Mouse (Mus musculus) heart, embryonic 14.5 days (tissue): ENCODE results near the gene Fam83e. TPM values are rescaled to one million over a fixed set of nuclear protein-coding genes. Genes with fewer than 3 reads are reported as not detected.

ENCODE experiments used
- ATAC-seq: fragments of 200-750 bp; cut with Nextera tagmentation; 2 replicates; pipeline ENCODE4 v1.8.0; 2017; ENCODE audit warnings: low read depth, moderate TSS enrichment; ENCODE audit not compliant: insufficient number of reproducible peaks, insufficient read depth, low FRiP score
- H3K27ac ChIP-seq, 2 experiments: fragments of 200-500 bp in 1 of 2; fragments of 300-500 bp in 1 of 2; sonication (generic) in 1 of 2; replicated peaks in 1 of 2; 2 replicates each; pipeline ENCODE4 v1.5.1; 2012 to 2014; ENCODE audit warnings: low read depth in 2 of 2, low read length in 2 of 2, control low read depth in 1 of 2, mild to moderate bottlenecking in 1 of 2, mixed read lengths in 1 of 2; ENCODE audit not compliant: control insufficient read depth in 1 of 2, insufficient read depth in 1 of 2
- H3K27me3 ChIP-seq: fragments of 300-500 bp; sonication (generic); 2 replicates; pipeline ENCODE4 v1.6.1; 2014; ENCODE audit warnings: mild to moderate bottlenecking, low read length, control low read depth; ENCODE audit not compliant: control insufficient read depth, insufficient read depth
- H3K36me3 ChIP-seq: fragments of 300-500 bp; sonication (generic); 2 replicates; pipeline ENCODE4 v1.6.1; 2014; ENCODE audit warnings: mild to moderate bottlenecking, control low read depth, low read length, mixed read lengths; ENCODE audit not compliant: control insufficient read depth, insufficient read depth
- H3K4me1 ChIP-seq, 2 experiments: fragments of 200-500 bp in 1 of 2; fragments of 300-500 bp in 1 of 2; sonication (generic) in 1 of 2; 2 replicates each; pipeline ENCODE4 v1.6.1; 2012 to 2014; ENCODE audit warnings: low read length in 2 of 2, control low read depth in 1 of 2, mixed read lengths in 1 of 2; ENCODE audit not compliant: control insufficient read depth in 2 of 2, insufficient read depth in 2 of 2
- H3K4me2 ChIP-seq: fragments of 300-500 bp; sonication (generic); 2 replicates; pipeline ENCODE4 v1.6.1; 2014; ENCODE audit warnings: mild to moderate bottlenecking, low read length
- H3K4me3 ChIP-seq, 2 experiments: fragments of 200-500 bp in 1 of 2; fragments of 300-500 bp in 1 of 2; sonication (generic) in 1 of 2; 2 replicates each; pipeline ENCODE4 v1.5.1; 2012 to 2014; ENCODE audit warnings: low read length in 2 of 2, mild to moderate bottlenecking in 2 of 2, control low read depth in 1 of 2, low read depth in 1 of 2, moderate library complexity in 1 of 2; ENCODE audit not compliant: control insufficient read depth in 1 of 2, insufficient read depth in 1 of 2
- H3K9ac ChIP-seq: fragments of 300-500 bp; sonication (generic); 2 replicates; pipeline ENCODE4 v1.6.1; 2014; ENCODE audit warnings: mild to moderate bottlenecking, low read length
- H3K9me3 ChIP-seq: fragments of 300-500 bp; sonication (generic); 2 replicates; pipeline ENCODE4 v1.6.1; 2016; ENCODE audit warnings: low read length, control low read depth; ENCODE audit not compliant: control insufficient read depth
- WGBS: fragments of 180-500 bp; shearing (Covaris S2); extraction: QIAGEN DNeasy Blood & Tissue Kit; methylation state at CpG from one replicate; pipeline ENCODE4 v1.1.7; 2014; 5-methylcytosine and 5-hydroxymethylcytosine counted together
- polyA plus RNA-seq: library from polyadenylated mRNA; unstranded; fragments of >200 nt; fragmentation: Nextera tagmentation; extraction: Ambion mirVana; gene quantifications from 2 replicates; pipeline ENCODE4 v1.2.1, GENCODE M21; 2014

Gene Fam83e
- polyA plus RNA-seq, 1 experiment from 2014 or later: 0.31 TPM

GRCm38 (mm10) chr7:45730727-45731431 is 9.9 kb downstream of the Fam83e start:
- Histone ChIP-seq H3K27ac (no peak overlapping the region), H3K4me2 (no peak overlapping the region), H3K9me3 (no peaks in the 10 kb centered on the region), H3K27me3 (no peaks in the 10 kb centered on the region), H3K36me3 (peaks cover 3% of the 10 kb centered on the region), H3K4me1 (peaks cover 6 to 9% of the 10 kb centered on the region in 2 experiments; a peak in 1 of 4 replicates), H3K4me3 (no peak overlapping the region), H3K9ac (no peak overlapping the region)
- WGBS: 13% methylated on average over 16 of the region's 16 CpGs
- ATAC-seq: no peak

- Histone ChIP-seq H3K27me3 (no peaks in the 10 kb centered on the region), H3K27ac (no peak overlapping the region), H3K9ac (no peak overlapping the region), H3K4me3 (no peak overlapping the region), H3K4me1 (peaks cover 6 to 9% of the 10 kb centered on the region in 2 experiments; a peak in 1 of 4 replicates), H3K4me2 (no peak overlapping the region), H3K9me3 (no peaks in the 10 kb centered on the region), H3K36me3 (no peaks in the 10 kb centered on the region; the same call in 1 of the 2 replicates)
- WGBS: 80% methylated on average over 5 of the region's 5 CpGs
- no peak for ATAC-seq
Observed at GRCm38 (mm10) chr7:45733477-45733876, 12.5 kb downstream of the Fam83e start.

- peak; percentile 34; the same call in 1 of the 2 replicates for ATAC-seq
- Histone ChIP-seq H3K9ac (no peak overlapping the region), H3K4me3 (no peak overlapping the region), H3K27ac (no peak overlapping the region), H3K36me3 (no peaks in the 10 kb centered on the region), H3K27me3 (no peaks in the 10 kb centered on the region), H3K4me2 (no peak overlapping the region), H3K9me3 (no peaks in the 10 kb centered on the region), H3K4me1 (peaks cover 0 to 3% of the 10 kb centered on the region in 2 experiments; a peak in 1 of 4 replicates)
- 5% methylated on average over 9 of the region's 9 CpGs for WGBS
Observed at GRCm38 (mm10) chr7:45739162-45739763, 18.3 kb downstream of the Fam83e start.

- H3K4me3 ChIP-seq: no peak overlapping the region
- no peaks in the 10 kb centered on the region for H3K9me3 ChIP-seq
- no peak for ATAC-seq
- H3K4me2 ChIP-seq: no peak overlapping the region
- no peaks in the 10 kb centered on the region for H3K27me3 ChIP-seq
- H3K4me1 ChIP-seq: peaks cover 0 to 3% of the 10 kb centered on the region in 2 experiments; a peak in 1 of 4 replicates
- H3K36me3 ChIP-seq: no peaks in the 10 kb centered on the region
- H3K27ac ChIP-seq: no peak overlapping the region
- WGBS: 63% methylated on average over 10 of the region's 10 CpGs
- no peak overlapping the region for H3K9ac ChIP-seq
Observed at GRCm38 (mm10) chr7:45739820-45740219, 18.8 kb downstream of the Fam83e start.

- Histone ChIP-seq H3K4me2 (no peak overlapping the region; the same call in 1 of the 2 replicates), H3K9me3 (no peaks in the 10 kb centered on the region), H3K27me3 (no peaks in the 10 kb centered on the region), H3K4me3 (no peak overlapping the region), H3K9ac (0 out of 2 replicates have a peak overlapping the region, but pooled peaks have one; percentile 27), H3K27ac (no peak overlapping the region), H3K36me3 (no peaks in the 10 kb centered on the region), H3K4me1 (peaks cover 0 to 3% of the 10 kb centered on the region in 2 experiments; a peak in 1 of 4 replicates)
- WGBS: 73% methylated on average over 12 of the region's 12 CpGs
- no peak for ATAC-seq
Observed at GRCm38 (mm10) chr7:45741308-45741707, 20.3 kb downstream of the Fam83e start.

- peaks cover 0 to 3% of the 10 kb centered on the region in 2 experiments; a peak in 1 of 4 replicates for H3K4me1 ChIP-seq
- no peaks in the 10 kb centered on the region for H3K36me3 ChIP-seq
- WGBS: 39% methylated on average over 11 of the region's 11 CpGs
- peak overlapping the region; percentile 24 to 29; a peak in 3 of 4 replicates for H3K4me3 ChIP-seq
- H3K9me3 ChIP-seq: no peaks in the 10 kb centered on the region
- peak overlapping the region; percentile 27; the same call in 1 of the 2 replicates for H3K9ac ChIP-seq
- no peak overlapping the region for H3K27ac ChIP-seq
- no peak for ATAC-seq
- no peaks in the 10 kb centered on the region for H3K27me3 ChIP-seq
- H3K4me2 ChIP-seq: peak overlapping the region; percentile 55
Observed at GRCm38 (mm10) chr7:45741777-45742176, 20.8 kb downstream of the Fam83e start.

GRCm38 (mm10) chr7:45742338-45742737 is 21.3 kb downstream of the Fam83e start:
- H3K4me2 ChIP-seq: peak overlapping the region; percentile 55
- H3K36me3 ChIP-seq: no peaks in the 10 kb centered on the region
- H3K4me1 ChIP-seq: peaks cover 0 to 3% of the 10 kb centered on the region in 2 experiments; a peak in 1 of 4 replicates
- no peak overlapping the region for H3K27ac ChIP-seq
- ATAC-seq: no peak
- H3K9ac ChIP-seq: no peak overlapping the region
- peak overlapping the region; percentile 24 to 29; a peak in 3 of 4 replicates for H3K4me3 ChIP-seq
- H3K9me3 ChIP-seq: no peaks in the 10 kb centered on the region
- no peaks in the 10 kb centered on the region for H3K27me3 ChIP-seq
- WGBS: 32% methylated on average over 19 of the region's 19 CpGs
